Mouse (Mus musculus): Measurements from ENCODE around the gene Kifc3.
"Not testable (repeated sequence)": the region's sequence is repeated elsewhere in the genome, so short reads cannot be mapped to it uniquely, and the experiment has no call there.

Gene Kifc3

GRCm38 (mm10) chr8:95202649-95203275, at the start of gene Kifc3:
Kifc3 (minus strand) TSS chr8:95202812.
- no peak for DNase-seq (ENCODE audit: low spot score in 2 of 2)

- DNase-seq (ENCODE audit: low spot score in 2 of 2), result no peak
Observed at GRCm38 (mm10) chr8:95252056-95252455, 49.4 kb upstream of the Kifc3 start.

GRCm38 (mm10) chr8:95249847-95250246, 47.2 kb upstream of the Kifc3 start:
- DNase-seq (ENCODE audit: low spot score in 2 of 2), result no peak

GRCm38 (mm10) chr8:95247277-95247676, 44.7 kb upstream of the Kifc3 start:
- DNase-seq (ENCODE audit: low spot score in 2 of 2), result no peak

GRCm38 (mm10) chr8:95245180-95245579, 42.6 kb upstream of the Kifc3 start:
- DNase-seq (ENCODE audit: low spot score in 2 of 2), result peak in 1 of 2 experiments; percentile 26

- DNase-seq (ENCODE audit: low spot score in 2 of 2), result no peak
Observed at GRCm38 (mm10) chr8:95243853-95244252, 41.2 kb upstream of the Kifc3 start.

GRCm38 (mm10) chr8:95242826-95243571, 40.4 kb upstream of the Kifc3 start:
- peak; percentile 19 to 25 for DNase-seq (ENCODE audit: low spot score in 2 of 2)

GRCm38 (mm10) chr8:95242099-95242825, 39.6 kb upstream of the Kifc3 start:
- DNase-seq (ENCODE audit: low spot score in 2 of 2), result no peak

GRCm38 (mm10) chr8:95235683-95236082, 33.1 kb upstream of the Kifc3 start:
- peak in 1 of 2 experiments; percentile 70 for DNase-seq (ENCODE audit: low spot score in 2 of 2)

GRCm38 (mm10) chr8:95230086-95230485, 27.5 kb upstream of the Kifc3 start:
- DNase-seq (ENCODE audit: low spot score in 2 of 2), result not testable (repeated sequence)

GRCm38 (mm10) chr8:95227151-95227468, 24.5 kb upstream of the Kifc3 start:
- DNase-seq (ENCODE audit: low spot score in 2 of 2), result no peak

GRCm38 (mm10) chr8:95226251-95227150, 23.9 kb upstream of the Kifc3 start:
- DNase-seq (ENCODE audit: low spot score in 2 of 2), result no peak

- DNase-seq (ENCODE audit: low spot score in 2 of 2), result no peak
Observed at GRCm38 (mm10) chr8:95223969-95224368, 21.4 kb upstream of the Kifc3 start.

- DNase-seq (ENCODE audit: low spot score in 2 of 2), result no peak
Observed at GRCm38 (mm10) chr8:95221045-95221444, 18.4 kb upstream of the Kifc3 start.

GRCm38 (mm10) chr8:95220571-95220998, 18.0 kb upstream of the Kifc3 start:
- DNase-seq (ENCODE audit: low spot score in 2 of 2), result no peak

GRCm38 (mm10) chr8:95219623-95220022, 17.0 kb upstream of the Kifc3 start:
- DNase-seq (ENCODE audit: low spot score in 2 of 2), result no peak

GRCm38 (mm10) chr8:95215709-95216360, 13.2 kb upstream of the Kifc3 start:
- no peak for DNase-seq (ENCODE audit: low spot score in 2 of 2)

GRCm38 (mm10) chr8:95209924-95210323, 7.3 kb upstream of the Kifc3 start:
- peak in 1 of 2 experiments; percentile 16 for DNase-seq (ENCODE audit: low spot score in 2 of 2)

GRCm38 (mm10) chr8:95205946-95206345, 3.3 kb upstream of the Kifc3 start:
- DNase-seq (ENCODE audit: low spot score in 2 of 2), result no peak

- DNase-seq (ENCODE audit: low spot score in 2 of 2), result peak; percentile 14 to 78
Observed at GRCm38 (mm10) chr8:95204039-95204380, 1.4 kb upstream of the Kifc3 start.

GRCm38 (mm10) chr8:95203326-95204038, 870 bp upstream of the Kifc3 start:
- no peak for DNase-seq (ENCODE audit: low spot score in 2 of 2)

Data from frontal cortex, postnatal 10 days (tissue).